Mouse (Mus musculus) neural tube, embryonic 14.5 days (tissue): Measurements from ENCODE around the gene Hspa1l. TPM values are rescaled to one million over a fixed set of nuclear protein-coding genes. Genes with fewer than 3 reads are reported as not detected.
"Not testable (repeated sequence)": the region's sequence is repeated elsewhere in the genome, so short reads cannot be mapped to it uniquely, and the experiment has no call there.

ENCODE experiments used
- ATAC-seq: fragments of 200-750 bp; cut with Nextera tagmentation; 2 replicates; pipeline ENCODE4 v1.8.0; 2017; ENCODE audit warnings: low read depth, mild to moderate bottlenecking, moderate TSS enrichment, moderate library complexity
- H3K27ac ChIP-seq: fragments of 300-500 bp; sonication (generic); 2 replicates; pipeline ENCODE4 v1.5.1; 2014; ENCODE audit warnings: low read depth, mild to moderate bottlenecking, control low read depth, low read length, moderate library complexity, mixed read lengths
- H3K27me3 ChIP-seq: fragments of 300-500 bp; sonication (generic); 2 replicates; pipeline ENCODE4 v1.6.1; 2014; ENCODE audit warnings: low read length; ENCODE audit not compliant: control insufficient read depth, insufficient read depth
- H3K36me3 ChIP-seq: fragments of 300-500 bp; sonication (generic); 2 replicates; pipeline ENCODE4 v1.6.1; 2014; ENCODE audit warnings: low read length, mixed read lengths; ENCODE audit not compliant: control insufficient read depth, insufficient read depth
- H3K4me1 ChIP-seq: fragments of 300-500 bp; sonication (generic); 2 replicates; pipeline ENCODE4 v1.6.1; 2014; ENCODE audit warnings: low read length; ENCODE audit not compliant: control insufficient read depth, insufficient read depth
- H3K4me2 ChIP-seq: fragments of 300-500 bp; sonication (generic); 2 replicates; pipeline ENCODE4 v1.6.1; 2014; ENCODE audit warnings: mild to moderate bottlenecking, low read depth, low read length, control low read depth
- H3K4me3 ChIP-seq: fragments of 300-500 bp; sonication (generic); 2 replicates; pipeline ENCODE4 v1.5.1; 2014; ENCODE audit warnings: low read depth, low read length, control low read depth, mixed read lengths
- H3K9ac ChIP-seq: fragments of 300-500 bp; sonication (generic); replicated peaks from 2 replicates; pipeline ENCODE4 v1.6.1; 2014; ENCODE audit warnings: low read depth, mild to moderate bottlenecking, control low read depth, low read length, mixed read lengths
- H3K9me3 ChIP-seq: fragments of 300-500 bp; sonication (generic); 2 replicates; pipeline ENCODE4 v1.6.1; 2016; ENCODE audit warnings: low read length; ENCODE audit not compliant: control insufficient read depth
- WGBS: fragments of 180-500 bp; shearing (Covaris S2); extraction: QIAGEN DNeasy Blood & Tissue Kit; methylation state at CpG from one replicate; pipeline ENCODE4 v1.1.7; 2014; 5-methylcytosine and 5-hydroxymethylcytosine counted together
- polyA plus RNA-seq: library from polyadenylated mRNA; unstranded; fragments of >200 nt; fragmentation: Nextera tagmentation; extraction: Ambion mirVana; gene quantifications from 2 replicates; pipeline ENCODE4 v1.2.1, GENCODE M21; 2014

Hspa1l gene
- polyA plus RNA-seq, 1 experiment from 2014 or later = 1.6 TPM

DNA sequence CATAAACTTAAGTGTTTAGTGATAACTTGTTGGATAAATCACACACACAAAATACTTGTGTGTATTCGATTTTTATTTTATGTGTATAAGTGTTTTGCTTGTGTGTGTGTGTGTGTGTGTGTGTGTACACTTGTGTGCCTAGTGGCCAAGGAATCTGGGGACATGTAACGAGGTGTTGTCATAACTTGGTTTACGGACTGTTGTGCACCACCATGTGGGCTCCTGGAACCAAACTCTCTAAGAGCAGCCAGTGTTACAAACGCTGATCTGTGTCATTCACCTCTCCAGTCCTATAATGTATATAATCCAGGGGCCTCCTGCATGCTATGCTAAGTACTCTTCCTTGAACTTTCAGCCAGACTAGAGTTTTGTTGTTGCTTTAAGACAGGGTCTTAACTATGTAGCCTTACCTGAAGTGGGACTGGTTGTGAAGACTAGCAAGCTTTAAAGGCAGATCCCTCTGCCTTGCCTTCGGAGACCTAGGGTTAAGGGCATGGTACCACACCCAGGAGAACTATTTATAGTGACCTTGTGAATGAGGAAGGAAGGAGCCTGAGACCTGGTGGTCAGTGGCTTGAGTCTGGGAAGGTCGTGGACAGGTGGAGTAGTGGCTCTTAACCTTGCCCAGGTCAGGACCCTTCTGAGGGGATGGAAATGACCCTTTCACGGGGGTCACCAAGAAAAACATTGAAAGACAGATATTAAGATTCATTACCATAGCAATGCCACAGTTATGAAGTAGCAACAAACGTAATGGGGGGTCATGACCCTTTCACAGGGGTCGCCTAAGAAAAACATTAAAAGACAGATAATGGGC lies 30.7 kb downstream of the Hspa1l start:
- peaks cover 20% of the 10 kb centered on the region; the same call in 1 of the 2 replicates for H3K36me3 ChIP-seq
- H3K9me3 ChIP-seq = no peaks in the 10 kb centered on the region
- H3K4me1 ChIP-seq = peaks cover 17% of the 10 kb centered on the region
- no peaks in the 10 kb centered on the region for H3K27me3 ChIP-seq
- H3K4me3 ChIP-seq = no peak overlapping the region
- no peak overlapping the region; the same call in 1 of the 2 replicates for H3K9ac ChIP-seq
- no peak for ATAC-seq
- WGBS = 82% methylated on average over 9 of the region's 9 CpGs
- H3K27ac ChIP-seq = no peak overlapping the region
- H3K4me2 ChIP-seq = no peak overlapping the region

DNA sequence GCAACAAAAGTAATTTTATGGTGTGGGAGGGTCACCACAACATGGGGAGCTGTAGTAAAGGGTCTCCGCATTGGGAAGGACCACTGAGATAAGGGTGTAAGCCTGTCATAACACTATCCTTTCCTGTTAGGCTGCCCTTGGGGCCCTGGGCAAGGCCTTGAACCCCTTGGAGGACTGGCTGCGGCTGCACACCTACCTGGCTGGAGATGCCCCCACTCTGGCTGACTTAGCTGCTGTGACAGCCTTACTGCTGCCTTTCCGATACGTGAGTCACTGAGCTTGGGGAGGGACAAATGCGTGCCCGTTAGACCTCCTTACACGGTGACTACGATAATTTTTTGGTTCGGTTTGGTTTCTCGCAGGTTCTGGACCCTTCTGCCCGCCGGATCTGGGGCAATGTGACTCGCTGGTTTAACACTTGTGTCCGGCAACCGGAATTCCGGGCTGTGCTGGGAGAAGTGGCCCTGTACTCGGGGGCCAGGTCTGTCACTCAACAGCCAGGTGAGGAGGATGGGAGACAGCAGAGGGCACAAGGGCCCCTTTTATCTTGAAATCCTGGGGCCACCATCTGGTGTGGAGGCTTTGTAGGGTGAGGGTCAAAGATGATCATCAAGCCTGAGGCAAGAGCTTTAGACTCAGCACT lies 31.7 kb downstream of the Hspa1l start:
- Histone ChIP-seq H3K9ac (no peak overlapping the region), H3K36me3 (peaks cover 20% of the 10 kb centered on the region; the same call in 1 of the 2 replicates), H3K9me3 (no peaks in the 10 kb centered on the region), H3K27ac (no peak overlapping the region), H3K27me3 (no peaks in the 10 kb centered on the region), H3K4me1 (peaks cover 17% of the 10 kb centered on the region), H3K4me3 (no peak overlapping the region), H3K4me2 (no peak overlapping the region)
- no peak for ATAC-seq
- 97% methylated on average over 17 of the region's 17 CpGs for WGBS

- H3K27ac ChIP-seq = no peak overlapping the region
- no peak overlapping the region for H3K9ac ChIP-seq
- H3K27me3 ChIP-seq = no peaks in the 10 kb centered on the region
- 90% methylated on average over 10 of the region's 10 CpGs for WGBS
- ATAC-seq = no peak
- H3K4me1 ChIP-seq = peaks cover 17% of the 10 kb centered on the region
- H3K36me3 ChIP-seq = peaks cover 24% of the 10 kb centered on the region
- no peaks in the 10 kb centered on the region for H3K9me3 ChIP-seq
- H3K4me2 ChIP-seq = no peak overlapping the region
- H3K4me3 ChIP-seq = no peak overlapping the region
Observed at GRCm38 (mm10) chr17:35005158-35005557, 32.7 kb downstream of the Hspa1l start.

DNA sequence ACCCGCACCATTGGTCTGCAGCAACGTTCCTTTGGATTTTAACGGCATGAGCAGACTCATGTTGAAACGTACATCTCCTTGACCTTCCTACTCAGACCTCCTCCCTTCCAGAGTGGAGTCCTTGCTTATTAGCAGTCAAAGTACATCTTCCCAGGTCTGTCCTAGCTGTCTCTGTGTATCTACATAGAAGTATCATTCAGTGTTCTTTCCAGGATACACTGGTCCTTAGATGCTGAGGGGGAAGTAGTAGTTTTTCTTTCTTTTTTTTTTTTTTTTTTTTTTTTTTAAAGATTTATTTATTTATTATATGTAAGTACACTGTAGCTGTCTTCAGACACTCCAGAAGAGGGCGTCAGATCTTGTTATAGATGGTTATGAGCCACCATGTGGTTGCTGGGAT lies 33.4 kb downstream of the Hspa1l start:
- Histone ChIP-seq H3K4me1 (peaks cover 17% of the 10 kb centered on the region), H3K36me3 (peaks cover 31% of the 10 kb centered on the region)
- not testable (repeated sequence) for ATAC-seq, H3K9ac ChIP-seq, H3K4me2 ChIP-seq, H3K27ac ChIP-seq, H3K27me3 ChIP-seq, H3K9me3 ChIP-seq, H3K4me3 ChIP-seq
- 98% methylated on average over 4 of the region's 5 CpGs for WGBS

DNA sequence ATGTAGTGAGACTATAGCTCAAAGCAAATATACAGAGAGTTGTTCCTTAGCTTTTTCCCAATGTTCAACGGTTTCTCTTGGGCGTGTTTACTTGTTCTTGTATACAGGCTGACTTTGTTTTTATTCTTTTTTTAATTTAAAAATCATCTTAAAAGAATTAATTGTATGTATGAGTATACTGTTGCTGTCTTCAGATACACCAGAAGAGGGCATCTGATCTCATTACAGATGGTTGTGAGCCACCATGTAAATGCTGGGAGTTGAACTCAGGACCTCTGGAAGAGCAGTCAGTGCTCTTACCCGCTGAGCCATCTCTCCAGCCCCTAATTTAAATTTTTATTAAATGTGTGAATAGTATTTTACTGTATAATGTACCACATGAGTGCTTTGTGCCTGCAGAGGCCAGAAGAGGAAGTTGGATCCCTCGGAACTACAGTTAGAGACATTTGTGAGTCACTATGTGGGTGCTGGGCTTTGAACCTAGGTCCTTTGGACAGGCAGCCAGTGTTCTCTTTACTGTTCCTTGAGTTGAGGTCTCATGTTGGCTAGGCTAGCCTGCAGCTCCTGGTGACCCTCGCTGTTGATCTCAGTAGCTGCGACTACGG lies 35.0 kb downstream of the Hspa1l start:
- H3K36me3 ChIP-seq = peaks cover 46% of the 10 kb centered on the region
- H3K27ac ChIP-seq = no peak overlapping the region
- WGBS = 97% methylated on average over 7 of the region's 7 CpGs
- H3K9me3 ChIP-seq = no peaks in the 10 kb centered on the region
- no peak overlapping the region for H3K9ac ChIP-seq
- H3K27me3 ChIP-seq = no peaks in the 10 kb centered on the region
- H3K4me3 ChIP-seq = no peak overlapping the region
- H3K4me1 ChIP-seq = peaks cover 8% of the 10 kb centered on the region
- H3K4me2 ChIP-seq = no peak overlapping the region
- ATAC-seq = no peak

- no peak overlapping the region for H3K4me2 ChIP-seq
- no peaks in the 10 kb centered on the region for H3K27me3 ChIP-seq
- no peaks in the 10 kb centered on the region for H3K4me1 ChIP-seq
- no peak for ATAC-seq
- peaks cover 67% of the 10 kb centered on the region for H3K36me3 ChIP-seq
- no peaks in the 10 kb centered on the region for H3K9me3 ChIP-seq
- no peak overlapping the region for H3K27ac ChIP-seq
- H3K9ac ChIP-seq = no peak overlapping the region
- WGBS = 86% methylated on average over 7 of the region's 7 CpGs
- no peak overlapping the region for H3K4me3 ChIP-seq
Observed at GRCm38 (mm10) chr17:35009586-35009985, 37.1 kb downstream of the Hspa1l start.

DNA sequence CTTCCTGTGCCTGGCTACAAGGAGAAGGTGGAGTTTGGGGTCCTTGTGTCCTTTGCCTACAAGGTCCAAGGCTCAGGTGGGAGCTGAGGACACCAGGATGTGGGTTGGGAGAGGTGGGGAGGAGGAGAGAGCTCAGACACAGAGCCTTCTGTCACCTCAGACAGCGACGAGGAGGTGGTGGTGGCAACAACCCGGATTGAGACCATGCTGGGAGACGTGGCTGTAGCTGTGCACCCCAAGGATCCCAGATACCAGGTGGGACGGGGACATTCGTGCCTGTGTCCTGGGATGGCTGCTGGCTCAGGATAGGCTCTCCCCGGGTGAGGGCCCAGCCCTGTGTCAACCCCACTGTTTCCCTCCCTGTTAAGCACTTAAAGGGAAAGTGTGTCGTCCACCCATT lies 38.9 kb downstream of the Hspa1l start:
- Histone ChIP-seq H3K36me3 (peaks cover 71% of the 10 kb centered on the region), H3K4me2 (no peak overlapping the region), H3K4me3 (no peak overlapping the region), H3K4me1 (no peaks in the 10 kb centered on the region), H3K9me3 (no peaks in the 10 kb centered on the region), H3K27ac (no peak overlapping the region), H3K27me3 (no peaks in the 10 kb centered on the region), H3K9ac (no peak overlapping the region)
- ATAC-seq = no peak
- WGBS = 95% methylated on average over 8 of the region's 8 CpGs

DNA sequence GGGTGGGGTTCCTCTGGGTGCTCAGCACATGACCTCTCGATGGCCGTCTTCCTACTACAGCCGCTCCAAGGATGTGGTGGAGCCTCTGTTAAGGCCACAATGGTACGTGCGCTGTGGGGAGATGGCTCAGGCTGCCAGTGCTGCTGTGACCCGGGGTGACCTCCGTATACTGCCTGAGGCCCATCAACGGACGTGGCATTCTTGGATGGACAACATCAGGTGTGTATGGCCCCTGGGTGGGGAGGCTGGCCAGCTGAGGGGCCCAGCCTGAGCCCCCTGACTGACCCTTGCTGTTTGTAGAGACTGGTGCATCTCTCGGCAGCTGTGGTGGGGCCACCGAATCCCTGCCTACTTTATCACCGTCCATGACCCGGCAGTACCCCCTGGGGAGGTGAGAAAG lies 39.9 kb downstream of the Hspa1l start:
- H3K27me3 ChIP-seq = no peaks in the 10 kb centered on the region
- no peak overlapping the region for H3K9ac ChIP-seq
- H3K4me2 ChIP-seq = no peak overlapping the region
- no peak for ATAC-seq
- peaks cover 70% of the 10 kb centered on the region for H3K36me3 ChIP-seq
- H3K9me3 ChIP-seq = no peaks in the 10 kb centered on the region
- H3K4me3 ChIP-seq = no peak overlapping the region
- no peaks in the 10 kb centered on the region for H3K4me1 ChIP-seq
- WGBS = 88% methylated on average over 13 of the region's 13 CpGs
- no peak overlapping the region for H3K27ac ChIP-seq

- 96% methylated on average over 6 of the region's 6 CpGs for WGBS
- Histone ChIP-seq H3K4me1 (no peaks in the 10 kb centered on the region), H3K27ac (no peak overlapping the region), H3K9me3 (no peaks in the 10 kb centered on the region), H3K36me3 (peaks cover 65% of the 10 kb centered on the region), H3K4me2 (no peak overlapping the region), H3K4me3 (no peak overlapping the region), H3K9ac (no peak overlapping the region), H3K27me3 (no peaks in the 10 kb centered on the region)
- no peak for ATAC-seq
Observed at GRCm38 (mm10) chr17:35013221-35013620, 40.7 kb downstream of the Hspa1l start.
